Mouse (Mus musculus) urinary bladder, postnatal 0 days (tissue): Measurements from ENCODE around the gene Msh2. TPM values are rescaled to one million over a fixed set of nuclear protein-coding genes. Genes with fewer than 3 reads are reported as not detected.

Source experiments
- polyA plus RNA-seq: library from polyadenylated mRNA; unstranded; fragments of >200 nt; fragmentation: Nextera tagmentation; extraction: Ambion mirVana; gene quantifications from 2 replicates; pipeline ENCODE4 v1.2.1, GENCODE M21; 2015

Msh2 gene
- polyA plus RNA-seq = 22.9 and 25.1 TPM in 2 replicates

DNA sequence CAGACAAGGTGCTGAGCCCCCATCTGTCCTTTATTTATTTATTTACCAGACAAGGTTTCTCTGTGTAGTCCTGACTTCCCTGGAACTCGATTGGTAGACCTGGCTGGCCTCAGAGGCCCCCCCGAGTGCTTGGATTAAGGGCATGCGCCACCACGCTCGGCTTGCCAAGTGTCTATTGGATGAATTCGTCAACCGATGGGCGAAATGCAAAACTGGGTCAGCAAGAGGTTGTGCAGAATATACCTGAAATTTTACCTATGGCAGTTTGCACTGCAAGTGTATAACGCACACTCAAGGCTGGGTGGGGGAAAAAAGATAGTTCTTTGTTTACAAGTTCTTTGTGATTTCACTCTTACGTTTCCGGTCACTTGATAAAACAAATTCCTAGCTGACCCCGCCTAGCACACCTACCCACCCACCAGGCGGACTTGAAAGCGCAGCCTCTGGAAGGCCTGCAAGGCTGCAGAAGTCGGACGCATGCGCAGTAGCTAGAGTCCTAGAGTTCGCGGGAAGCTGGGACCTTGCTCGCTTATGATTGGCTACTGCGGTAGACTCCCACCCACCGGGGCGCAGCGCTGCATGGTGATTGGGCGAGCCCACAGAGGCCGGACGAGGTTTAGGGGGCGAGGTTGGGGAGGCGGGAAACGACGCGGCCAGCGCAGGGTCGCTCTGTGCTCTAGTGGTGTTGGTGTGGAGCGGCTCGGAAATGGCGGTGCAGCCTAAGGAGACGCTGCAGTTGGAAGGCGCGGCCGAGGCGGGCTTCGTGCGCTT, at the start of gene Msh2:
TSS of gene Msh2 (plus strand) at position 441 of the 771 bp plus-strand sequence.

Other genes with a start within 250 kb of the Msh2 start
- gene Stpg4, start 244.6 kb upstream of the Msh2 start, polyA plus RNA-seq = not detected in 2 replicates
- gene Calm2, start 225.4 kb upstream of the Msh2 start, polyA plus RNA-seq = 1,545 and 1,905 TPM in 2 replicates
- 71.7 and 72.9 TPM in 2 replicates for gene Epcam, start 36.4 kb upstream of the Msh2 start, polyA plus RNA-seq
- gene Kcnk12, start 125.7 kb downstream of the Msh2 start, polyA plus RNA-seq = 0.16 TPM in 1 of 2 replicates, not detected in the other
- gene Rpl36-ps4, start 248.6 kb downstream of the Msh2 start, polyA plus RNA-seq = not detected in 2 replicates